8 mouse cellular contexts compared by ENCODE assay signal in the genomic region with DNA sequence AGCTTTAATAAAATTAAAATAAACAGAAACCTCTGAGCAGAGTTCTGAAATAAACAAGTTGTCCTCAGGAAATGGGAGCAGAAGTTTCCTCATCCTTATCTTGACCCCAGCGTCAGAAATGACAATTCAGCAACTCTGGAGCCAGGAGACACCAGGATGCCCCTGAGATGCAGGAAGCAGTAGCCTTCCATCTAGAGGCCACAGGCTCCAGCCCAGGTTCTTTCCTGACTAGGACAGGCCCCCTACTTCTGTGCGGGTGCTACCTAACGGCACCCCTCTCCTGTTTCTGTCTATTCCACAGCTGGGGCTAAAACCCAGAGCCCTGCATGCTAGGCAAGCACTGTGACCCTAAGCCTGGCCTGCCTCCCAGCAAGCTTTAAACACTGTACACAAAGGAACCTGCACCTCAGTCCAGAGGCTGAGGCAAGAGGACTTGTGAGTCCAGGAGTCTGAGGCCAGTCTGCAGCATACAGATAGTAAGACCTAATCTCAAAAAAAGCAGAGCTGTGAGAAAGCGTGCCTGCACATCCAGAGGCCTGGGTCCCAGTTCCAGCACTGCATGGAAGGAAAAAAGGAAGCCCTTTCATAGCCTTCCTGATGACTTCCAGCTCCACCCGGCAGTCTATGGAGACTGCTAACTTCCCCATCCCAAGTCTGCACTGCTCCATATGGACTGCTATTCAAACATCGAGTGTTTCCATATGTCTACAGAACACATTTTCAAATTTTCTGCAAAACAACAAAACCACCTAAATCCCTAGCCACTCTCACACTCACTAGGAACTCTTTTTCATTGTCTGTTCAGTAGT. TPM values are rescaled to one million over a fixed set of nuclear protein-coding genes. Genes with fewer than 3 reads are reported as not detected.
A peak's percentile ranks its signal among the peaks of the same experiment; 100 is the strongest.
DNase-seq lines count a peak whose midpoint lies in the region; ATAC-seq and TF ChIP-seq lines count a peak whose summit lies in the region.

No protein-coding gene starts in this region.

- no peaks in the 10 kb centered on the region for H3K27me3 ChIP-seq in MEL (ENCODE audit: control insufficient read depth in 1 of 2, insufficient read depth in 2 of 2, low read length in 2 of 2)
- no peaks in the 10 kb centered on the region for H3K27me3 ChIP-seq in embryonic facial prominence, embryonic 13.5 days
- H3K27me3 ChIP-seq in kidney, embryonic 16.5 days (ENCODE audit: insufficient read depth, low read length), result no peaks in the 10 kb centered on the region
- H3K27me3 ChIP-seq in forebrain, embryonic 10.5 days (ENCODE audit: poor library complexity, severe bottlenecking), result no peaks in the 10 kb centered on the region
- no peaks in the 10 kb centered on the region for H3K27me3 ChIP-seq in cerebellum, adult 2 months (ENCODE audit: control insufficient read depth, insufficient read depth, low read length)

- H3K4me2 ChIP-seq in embryonic facial prominence, embryonic 13.5 days, result no peak overlapping the region
- H3K4me2 ChIP-seq in kidney, embryonic 16.5 days (replicated peaks; ENCODE audit: low read depth, low read length), result no peak overlapping the region

- no peak overlapping the region for H3K27ac ChIP-seq in MEL (ENCODE audit: control insufficient read depth, low read depth, low read length)
- H3K27ac ChIP-seq in embryonic facial prominence, embryonic 13.5 days, result peak overlapping the region; percentile 60
- H3K27ac ChIP-seq in kidney, embryonic 16.5 days (ENCODE audit: low read length), result peak overlapping the region; percentile 2; the same call in 1 of the 2 replicates
- no peak overlapping the region for H3K27ac ChIP-seq in forebrain, embryonic 10.5 days
- no peak overlapping the region for H3K27ac ChIP-seq in cerebellum, adult 2 months (ENCODE audit: insufficient read depth, low read length)

- H3K9ac ChIP-seq in MEL (ENCODE audit: control insufficient read depth, low read depth, low read length, poor library complexity, severe bottlenecking), result no peak overlapping the region
- H3K9ac ChIP-seq in embryonic facial prominence, embryonic 13.5 days, result 0 out of 2 replicates have a peak overlapping the region, but pooled peaks have one; percentile 36
- no peak overlapping the region for H3K9ac ChIP-seq in kidney, embryonic 16.5 days (replicated peaks; ENCODE audit: low read length)

- H3K79me2 ChIP-seq in MEL (ENCODE audit: control insufficient read depth, insufficient read depth, low read length, poor library complexity), result peaks cover 11% of the 10 kb centered on the region; the same call in 1 of the 2 replicates

- no peak for DNase-seq in MEL (ENCODE audit: low read depth, low spot score)
- DNase-seq in lung, adult 18-20 months, result peak; percentile 18 to 46
- no peak for DNase-seq in forebrain, embryonic 10.5 days (ENCODE audit: extremely low spot score, low spot score)
- DNase-seq in cerebellum, adult 8-10 months, result no peak
- no peak for DNase-seq in cerebellum, adult 2 months
- DNase-seq in gastrocnemius, postnatal 4 days (ENCODE audit: low spot score in 2 of 2), result no peak

- TF ChIP-seq EP300 in MEL (IDR thresholded peaks at IDR 0.05; ENCODE audit: low read depth in 1 of 2, low read length in 2 of 2), result no peak

- TF ChIP-seq POLR2A in MEL (IDR thresholded peaks at IDR 0.05; ENCODE audit: control insufficient read depth in 1 of 2, insufficient read depth in 1 of 2, low read depth in 1 of 2, low read length in 2 of 2, poor library complexity in 1 of 2), result no peak
- TF ChIP-seq POLR2A in cerebellum, adult 2 months (IDR thresholded peaks at IDR 0.05; ENCODE audit: borderline replicate concordance, insufficient read depth, low read length), result no peak

- no peak for ATAC-seq in embryonic facial prominence, embryonic 13.5 days (ENCODE audit: insufficient number of reproducible peaks, insufficient read depth, low FRiP score, low TSS enrichment, low read depth)
- no peak for ATAC-seq in kidney, embryonic 16.5 days (ENCODE audit: low FRiP score, low TSS enrichment)

- H3K9me3 ChIP-seq in MEL (replicated peaks; ENCODE audit: insufficient read depth, low read length), result no peaks in the 10 kb centered on the region
- H3K9me3 ChIP-seq in embryonic facial prominence, embryonic 13.5 days, result no peaks in the 10 kb centered on the region
- no peaks in the 10 kb centered on the region for H3K9me3 ChIP-seq in kidney, embryonic 16.5 days (ENCODE audit: low read length)
- no peaks in the 10 kb centered on the region for H3K9me3 ChIP-seq in forebrain, embryonic 10.5 days

- H3K4me1 ChIP-seq in MEL (ENCODE audit: control insufficient read depth in 1 of 2, insufficient read depth in 2 of 2, low read length in 2 of 2), result no peaks in the 10 kb centered on the region
- peaks cover 13% of the 10 kb centered on the region for H3K4me1 ChIP-seq in embryonic facial prominence, embryonic 13.5 days
- H3K4me1 ChIP-seq in kidney, embryonic 16.5 days (ENCODE audit: insufficient read depth, low read length), result peaks cover 14% of the 10 kb centered on the region
- H3K4me1 ChIP-seq in forebrain, embryonic 10.5 days, result peaks cover 12% of the 10 kb centered on the region
- H3K4me1 ChIP-seq in cerebellum, adult 2 months (ENCODE audit: control insufficient read depth, insufficient read depth, low read length), result no peaks in the 10 kb centered on the region

- no peak for TF ChIP-seq RAD21 in MEL (IDR thresholded peaks at IDR 0.05; ENCODE audit: low read depth, low read length)

- WGBS in embryonic facial prominence, embryonic 13.5 days, result 66% methylated on average over 6 of the region's 6 CpGs
- 69% methylated on average over 6 of the region's 6 CpGs for WGBS in kidney, embryonic 16.5 days
- 87% methylated on average over 6 of the region's 6 CpGs for WGBS in forebrain, embryonic 10.5 days
- WGBS in cerebellum, adult 2 months, result 84% methylated on average over 6 of the region's 6 CpGs

- TF ChIP-seq CTCF in MEL (IDR thresholded peaks at IDR 0.05 in 2 of 3, conservative IDR thresholded peaks at IDR 0.05 in 1 of 3; ENCODE audit: control insufficient read depth in 1 of 3, insufficient read depth in 1 of 3, low read depth in 2 of 3, low read length in 3 of 3, poor library complexity in 1 of 3, severe bottlenecking in 1 of 3), result no peak
- no peak for TF ChIP-seq CTCF in cerebellum, adult 2 months (IDR thresholded peaks at IDR 0.05; ENCODE audit: borderline replicate concordance, insufficient read depth, low read depth, low read length)

- no peak overlapping the region for H3K4me3 ChIP-seq in MEL (ENCODE audit: control insufficient read depth in 1 of 2, insufficient read depth in 1 of 2, low read depth in 2 of 2, low read length in 2 of 2)
- no peak overlapping the region for H3K4me3 ChIP-seq in embryonic facial prominence, embryonic 13.5 days
- no peak overlapping the region for H3K4me3 ChIP-seq in kidney, embryonic 16.5 days (ENCODE audit: low read length)
- no peak overlapping the region for H3K4me3 ChIP-seq in forebrain, embryonic 10.5 days
- H3K4me3 ChIP-seq in cerebellum, adult 2 months (replicated peaks; ENCODE audit: insufficient read depth, low read depth, low read length), result no peak overlapping the region

- H3K36me3 ChIP-seq in MEL (ENCODE audit: control insufficient read depth in 1 of 2, insufficient read depth in 2 of 2, low read length in 2 of 2), result 0 out of 4 replicates have a peak, but pooled peaks cover 0 to 2% of the 10 kb centered on the region in 2 experiments
- no peaks in the 10 kb centered on the region for H3K36me3 ChIP-seq in embryonic facial prominence, embryonic 13.5 days
- H3K36me3 ChIP-seq in kidney, embryonic 16.5 days (ENCODE audit: insufficient read depth, low read length), result 0 out of 2 replicates have a peak, but pooled peaks cover 4% of the 10 kb centered on the region
- peaks cover 9% of the 10 kb centered on the region for H3K36me3 ChIP-seq in forebrain, embryonic 10.5 days (replicated peaks)

RNA-seq across cellular contexts. Expression of a gene that starts 18.4 kb away (rescaled TPM):
- total RNA-seq in MEL (2012; rRNA removed), result 16.1 and 19.7 TPM in 2 replicates
- 10 to 100 TPM in 1 of 2 experiments, not detected in 1; 30.7 TPM for polyA plus RNA-seq in MEL (2012; ENCODE audit: insufficient read depth in 1 of 2, insufficient read length in 2 of 2, low read depth in 1 of 2, low replicate concordance in 2 of 2, missing spikeins in 1 of 2)
- polyA plus RNA-seq in embryonic facial prominence, embryonic 13.5 days (2015; fragmentation: Nextera tagmentation; extraction: Ambion mirVana), result 19.0 and 19.7 TPM in 2 replicates
- 31.9 and 32.4 TPM in 2 replicates for polyA plus RNA-seq in kidney, embryonic 16.5 days (2015; fragmentation: Nextera tagmentation; extraction: Ambion mirVana)
- 27.3 and 28.9 TPM in 2 replicates for polyA plus RNA-seq in forebrain, embryonic 10.5 days (2016; fragmentation: Nextera tagmentation; extraction: Ambion mirVana)
- polyA plus RNA-seq in cerebellum, adult 2 months (2012; rRNA removed), result 15.2 and 15.4 TPM in 2 replicates
- 10 to 100 TPM; 19.6 to 24.5 TPM for total RNA-seq in gastrocnemius, postnatal 4 days (2021)

RNA-seq across cellular contexts. Expression of a gene that starts 39.0 kb away (rescaled TPM):
- total RNA-seq in MEL (2012; rRNA removed), result 12.1 and 14.1 TPM in 2 replicates
- polyA plus RNA-seq in MEL (2012; ENCODE audit: insufficient read depth in 1 of 2, insufficient read length in 2 of 2, low read depth in 1 of 2, low replicate concordance in 2 of 2, missing spikeins in 1 of 2), result 10 to 100 TPM in 1 of 2 experiments, not detected in 1; 15.3 TPM
- polyA plus RNA-seq in embryonic facial prominence, embryonic 13.5 days (2015; fragmentation: Nextera tagmentation; extraction: Ambion mirVana), result 22.6 and 26.3 TPM in 2 replicates
- polyA plus RNA-seq in kidney, embryonic 16.5 days (2015; fragmentation: Nextera tagmentation; extraction: Ambion mirVana), result 22.0 and 23.9 TPM in 2 replicates
- polyA plus RNA-seq in forebrain, embryonic 10.5 days (2016; fragmentation: Nextera tagmentation; extraction: Ambion mirVana), result 22.9 TPM in 2 replicates
- 14.2 and 17.7 TPM in 2 replicates for polyA plus RNA-seq in cerebellum, adult 2 months (2012; rRNA removed)
- 1 to 10 TPM; 7.3 to 7.6 TPM for total RNA-seq in gastrocnemius, postnatal 4 days (2021)

RNA-seq across cellular contexts. Expression of a gene that starts 48.5 kb away (rescaled TPM):
- 303 and 340 TPM in 2 replicates for total RNA-seq in MEL (2012; rRNA removed)
- 100 to 1,000 TPM; 376 to 580 TPM for polyA plus RNA-seq in MEL (2012; ENCODE audit: insufficient read depth in 1 of 2, insufficient read length in 2 of 2, low read depth in 1 of 2, low replicate concordance in 2 of 2, missing spikeins in 1 of 2)
- polyA plus RNA-seq in embryonic facial prominence, embryonic 13.5 days (2015; fragmentation: Nextera tagmentation; extraction: Ambion mirVana), result 129 and 131 TPM in 2 replicates
- polyA plus RNA-seq in kidney, embryonic 16.5 days (2015; fragmentation: Nextera tagmentation; extraction: Ambion mirVana), result 112 and 114 TPM in 2 replicates
- polyA plus RNA-seq in forebrain, embryonic 10.5 days (2016; fragmentation: Nextera tagmentation; extraction: Ambion mirVana), result 155 and 165 TPM in 2 replicates
- polyA plus RNA-seq in cerebellum, adult 2 months (2012; rRNA removed), result 71.2 and 74.3 TPM in 2 replicates
- total RNA-seq in gastrocnemius, postnatal 4 days (2021), result 100 to 1,000 TPM; 105 to 110 TPM

RNA-seq across cellular contexts. Expression of a gene that starts 49.2 kb away (rescaled TPM):
- total RNA-seq in MEL (2012; rRNA removed), result 64.1 and 69.6 TPM in 2 replicates
- 10 to 100 TPM in 1 of 2 experiments, not detected in 1; 77.2 TPM for polyA plus RNA-seq in MEL (2012; ENCODE audit: insufficient read depth in 1 of 2, insufficient read length in 2 of 2, low read depth in 1 of 2, low replicate concordance in 2 of 2, missing spikeins in 1 of 2)
- polyA plus RNA-seq in embryonic facial prominence, embryonic 13.5 days (2015; fragmentation: Nextera tagmentation; extraction: Ambion mirVana), result 43.4 and 50.1 TPM in 2 replicates
- 55.2 and 58.1 TPM in 2 replicates for polyA plus RNA-seq in kidney, embryonic 16.5 days (2015; fragmentation: Nextera tagmentation; extraction: Ambion mirVana)
- polyA plus RNA-seq in forebrain, embryonic 10.5 days (2016; fragmentation: Nextera tagmentation; extraction: Ambion mirVana), result 57.4 TPM in 2 replicates
- 10.0 and 11.5 TPM in 2 replicates for polyA plus RNA-seq in cerebellum, adult 2 months (2012; rRNA removed)
- 10 to 100 TPM in 1 of 2 experiments, 1 to 10 TPM in 1; 8.6 to 12.1 TPM for total RNA-seq in gastrocnemius, postnatal 4 days (2021)

RNA-seq across cellular contexts. Expression of a gene that starts 49.3 kb away (rescaled TPM):
- 37.4 and 40.5 TPM in 2 replicates for total RNA-seq in MEL (2012; rRNA removed)
- 10 to 100 TPM in 1 of 2 experiments, not detected in 1; 65.2 TPM for polyA plus RNA-seq in MEL (2012; ENCODE audit: insufficient read depth in 1 of 2, insufficient read length in 2 of 2, low read depth in 1 of 2, low replicate concordance in 2 of 2, missing spikeins in 1 of 2)
- polyA plus RNA-seq in embryonic facial prominence, embryonic 13.5 days (2015; fragmentation: Nextera tagmentation; extraction: Ambion mirVana), result 55.5 and 58.1 TPM in 2 replicates
- polyA plus RNA-seq in kidney, embryonic 16.5 days (2015; fragmentation: Nextera tagmentation; extraction: Ambion mirVana), result 51.6 and 52.4 TPM in 2 replicates
- 60.8 and 62.7 TPM in 2 replicates for polyA plus RNA-seq in forebrain, embryonic 10.5 days (2016; fragmentation: Nextera tagmentation; extraction: Ambion mirVana)
- polyA plus RNA-seq in cerebellum, adult 2 months (2012; rRNA removed), result 25.3 and 25.5 TPM in 2 replicates
- total RNA-seq in gastrocnemius, postnatal 4 days (2021), result 10 to 100 TPM; 20.4 to 24.9 TPM

Comparison
In these comparisons a context has a peak if more than half of its experiments do, and no peak if none do; other contexts are left out.
1. DNase-seq: peak in lung, adult 18-20 months (2 of 2); none in MEL (single experiment), forebrain, embryonic 10.5 days (single experiment), cerebellum, adult 8-10 months (single experiment), cerebellum, adult 2 months (0 of 2) and gastrocnemius, postnatal 4 days (0 of 2).
2. H3K27ac ChIP-seq: peak in embryonic facial prominence, embryonic 13.5 days (single experiment) and kidney, embryonic 16.5 days (single experiment); none in MEL (single experiment), forebrain, embryonic 10.5 days (single experiment) and cerebellum, adult 2 months (single experiment).